Mouse (Mus musculus): Measurements from ENCODE around the gene Gm49630.
"Not testable (repeated sequence)": the region's sequence is repeated elsewhere in the genome, so short reads cannot be mapped to it uniquely, and the experiment has no call there.

- not testable (repeated sequence) for TF ChIP-seq CTCF (conservative IDR thresholded peaks at IDR 0.05 in 1 of 2, IDR thresholded peaks at IDR 0.05 in 1 of 2; ENCODE audit: low read depth in 2 of 2, low read length in 2 of 2); MEF2A (IDR thresholded peaks at IDR 0.05; ENCODE audit: borderline replicate concordance, low read depth, low read length); E2F4 (IDR thresholded peaks at IDR 0.05; ENCODE audit: insufficient replicate concordance, low read depth, low read length); EP300 (IDR thresholded peaks at IDR 0.05; ENCODE audit: low read length); POLR2A (IDR thresholded peaks at IDR 0.05; ENCODE audit: low read depth, low read length); PAX5 (IDR thresholded peaks at IDR 0.05; ENCODE audit: low read length); USF1 (IDR thresholded peaks at IDR 0.05; ENCODE audit: low read depth, low read length); ZC3H11A (IDR thresholded peaks at IDR 0.05; ENCODE audit: low read depth, low read length); HCFC1 (IDR thresholded peaks at IDR 0.05; ENCODE audit: low read depth, low read length); MYC (IDR thresholded peaks at IDR 0.05; ENCODE audit: low read depth, low read length); POLR2AphosphoS2 (IDR thresholded peaks at IDR 0.05; ENCODE audit: low read depth, low read length); MXI1 (IDR thresholded peaks at IDR 0.05; ENCODE audit: low read depth, low read length); SIN3A (IDR thresholded peaks at IDR 0.05; ENCODE audit: low read length); TCF12 (IDR thresholded peaks at IDR 0.05; ENCODE audit: low read depth, low read length)
Measured at GRCm38 (mm10) chr17:7369401-7369800, 2.4 kb downstream of the Gm49630 start.
